Mouse (Mus musculus) heart, adult 11 months (tissue): ENCODE measurements around the gene Tex10.
A peak's percentile ranks its signal among the peaks of the same experiment; 100 is the strongest.
"Not testable (repeated sequence)": the region's sequence is repeated elsewhere in the genome, so short reads cannot be mapped to it uniquely, and the experiment has no call there.

Experiments
- DNase-seq: peaks from one replicate; pipeline ENCODE4 v3.0.0; 2022

The Tex10 gene

GRCm38 (mm10) chr4:48472792-48473650 is at the start of gene Tex10:
Tex10 (minus strand) TSS chr4:48473459.
- peak; percentile 99 for DNase-seq

- no peak for DNase-seq
Measured at GRCm38 (mm10) chr4:48510861-48511260, 37.6 kb upstream of the Tex10 start.

GRCm38 (mm10) chr4:48492510-48492909 is 19.3 kb upstream of the Tex10 start:
- no peak for DNase-seq

DNA sequence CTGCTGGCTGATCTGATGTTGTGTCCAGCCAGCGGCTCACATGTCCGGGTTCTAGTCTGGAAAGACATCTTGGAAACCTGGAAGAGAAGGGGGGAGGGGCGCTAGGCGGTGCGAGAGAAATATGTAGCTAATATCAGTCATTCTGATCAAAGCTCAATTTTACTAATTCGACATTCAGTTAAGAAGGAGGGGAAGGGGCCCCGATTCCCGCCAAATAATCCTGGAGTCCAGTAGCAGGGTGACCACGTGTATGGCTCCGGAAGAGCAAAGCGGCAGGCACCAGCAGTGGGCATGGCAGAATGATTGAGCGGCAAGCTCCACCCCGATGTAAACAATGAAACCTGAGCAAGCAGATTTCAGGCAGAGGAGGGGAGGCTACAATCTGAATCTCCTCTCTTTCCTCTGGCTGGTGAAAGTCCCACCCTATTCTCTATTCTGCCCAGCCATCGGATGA is 18.1 kb upstream of the Tex10 start:
- DNase-seq = no peak

DNA sequence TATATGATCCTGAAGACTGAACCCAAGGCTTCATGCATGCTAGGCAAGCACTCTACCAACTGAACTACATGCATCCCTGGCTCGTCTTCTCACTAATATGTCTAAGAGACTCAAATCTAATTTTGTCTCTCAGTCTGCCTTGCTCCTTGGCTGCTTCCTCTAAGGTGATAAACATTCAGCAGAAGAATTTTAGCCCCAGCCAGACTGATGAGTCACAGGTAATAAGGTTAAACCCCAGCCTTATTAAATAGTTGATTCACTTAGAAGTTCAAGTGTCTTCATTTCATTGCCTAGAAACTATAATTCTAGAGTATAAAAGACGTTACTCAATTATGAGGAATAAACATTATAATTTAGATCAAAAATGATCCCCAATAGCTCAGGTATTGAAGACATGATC is 15.7 kb upstream of the Tex10 start:
- DNase-seq = no peak

GRCm38 (mm10) chr4:48481287-48481686 is 8.0 kb upstream of the Tex10 start:
- no peak for DNase-seq

- DNase-seq = no peak
Measured at GRCm38 (mm10) chr4:48473651-48474011, 372 bp upstream of the Tex10 start.

- peak; percentile 42 for DNase-seq
Measured at GRCm38 (mm10) chr4:48472052-48472791, 1.0 kb downstream of the Tex10 start.

GRCm38 (mm10) chr4:48470977-48471376 is 2.3 kb downstream of the Tex10 start:
- DNase-seq = peak; percentile 53

GRCm38 (mm10) chr4:48461060-48461459 is 12.2 kb downstream of the Tex10 start:
- DNase-seq = no peak

- DNase-seq = no peak
Measured at GRCm38 (mm10) chr4:48458436-48458835, 14.8 kb downstream of the Tex10 start.

DNA sequence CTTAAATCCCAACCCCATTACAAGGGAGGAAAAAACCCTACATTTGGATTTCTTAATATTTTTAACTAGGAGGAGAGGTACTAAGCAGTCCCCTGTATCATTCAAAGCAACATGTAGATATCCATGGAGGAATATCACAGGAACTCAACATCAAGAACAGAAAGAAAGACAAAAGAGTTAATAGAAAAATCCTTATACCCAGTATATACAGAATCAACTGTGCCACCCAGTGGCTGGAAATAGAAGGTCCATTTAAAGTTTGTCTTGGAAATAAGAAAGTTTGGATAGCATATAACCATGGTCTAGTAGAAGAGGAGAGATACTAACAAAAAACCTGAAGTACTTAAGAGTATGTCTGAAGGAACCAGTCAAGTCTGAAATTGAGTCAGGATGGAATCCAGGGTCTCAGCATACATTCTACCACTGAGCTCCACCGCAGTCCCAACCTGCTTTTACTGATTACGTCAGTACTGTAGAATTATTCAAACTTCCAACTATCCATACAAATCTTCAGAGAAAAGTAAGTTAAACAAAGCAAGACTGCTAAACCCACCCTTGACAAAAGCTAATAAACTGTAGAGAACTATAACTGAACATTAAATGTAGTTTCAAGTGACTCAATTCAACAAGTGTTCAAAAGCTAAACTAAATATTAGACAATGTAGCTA is 19.0 kb downstream of the Tex10 start:
- no peak for DNase-seq

- DNase-seq = no peak
Measured at GRCm38 (mm10) chr4:48428054-48428453, 45.2 kb downstream of the Tex10 start.

- DNase-seq = peak; percentile 63
Measured at GRCm38 (mm10) chr4:48427413-48427812, 45.8 kb downstream of the Tex10 start.

- no peak for DNase-seq
Measured at GRCm38 (mm10) chr4:48423738-48424137, 49.5 kb downstream of the Tex10 start.

GRCm38 (mm10) chr4:48422633-48423032 is 50.6 kb downstream of the Tex10 start:
- DNase-seq = peak; percentile 80

DNA sequence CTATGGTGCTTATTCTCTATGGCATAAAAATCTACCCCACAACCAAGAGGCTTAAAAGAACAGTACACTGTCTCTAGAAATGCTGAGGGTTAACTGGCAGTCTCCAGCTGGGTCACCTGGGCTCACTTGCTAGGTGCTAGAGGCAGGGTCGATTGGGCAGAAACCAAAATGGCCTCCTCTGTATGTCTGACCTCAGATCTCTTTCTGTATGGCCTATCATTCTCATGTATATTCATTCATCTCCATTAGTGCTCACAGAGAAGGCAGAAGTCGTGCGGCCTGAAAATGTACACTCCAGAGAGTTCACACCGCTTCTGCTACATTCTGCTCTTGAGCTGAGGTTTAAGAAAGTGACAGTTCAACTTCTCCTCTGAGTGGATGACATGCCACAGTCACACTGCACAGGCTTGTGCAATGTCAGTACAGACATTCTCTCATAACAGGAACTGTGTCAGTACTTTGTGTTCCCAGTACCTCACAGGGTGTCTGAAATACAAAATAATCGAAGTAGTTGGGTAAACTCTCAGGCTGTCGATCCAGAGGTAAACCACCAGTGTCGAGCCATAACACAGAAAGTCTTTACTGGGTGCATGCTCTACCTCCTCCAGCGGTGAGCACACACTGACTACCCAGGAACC is 54.3 kb downstream of the Tex10 start:
- DNase-seq = peak; percentile 74

DNA sequence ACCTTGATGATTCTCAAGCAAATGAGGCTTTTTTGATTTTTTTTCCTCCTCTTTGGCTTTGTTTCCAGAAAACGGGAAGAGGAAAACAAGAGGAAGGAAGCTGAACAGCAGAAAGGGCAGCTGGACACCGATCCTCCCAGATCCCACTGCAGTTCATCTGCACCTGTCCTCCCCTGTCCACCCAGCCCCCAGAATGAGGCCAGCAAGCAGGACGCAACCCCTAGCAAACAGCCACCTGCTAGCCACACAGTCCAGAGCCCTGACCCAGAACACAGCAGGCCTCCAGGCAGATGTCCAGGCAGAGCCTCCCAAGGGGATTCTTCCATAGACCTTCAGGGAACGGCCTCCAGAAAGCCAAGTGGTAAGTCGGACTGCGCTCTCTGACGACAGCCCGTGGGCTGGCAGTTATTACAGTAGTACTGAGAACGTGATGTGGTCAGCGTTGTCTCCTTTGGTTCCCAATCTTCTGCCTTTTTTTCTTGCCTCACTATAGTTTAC is 57.4 kb downstream of the Tex10 start:
- peak; percentile 96 for DNase-seq

- no peak for DNase-seq
Measured at GRCm38 (mm10) chr4:48413473-48413872, 59.8 kb downstream of the Tex10 start.

- peak; percentile 85 for DNase-seq
Measured at GRCm38 (mm10) chr4:48407350-48408039, 65.8 kb downstream of the Tex10 start.

- not testable (repeated sequence) for DNase-seq
Measured at GRCm38 (mm10) chr4:48405724-48406491, 67.4 kb downstream of the Tex10 start.
